Mouse (Mus musculus) urinary bladder, postnatal 25 days (tissue): Measurements from ENCODE around the gene Lmod2.

Experiments
- DNase-seq: peaks from one replicate; pipeline ENCODE4 v3.0.0; 2022; ENCODE audit warnings: low spot score

Gene Lmod2

GRCm38 (mm10) chr6:24642960-24643359 is 45.4 kb downstream of the Lmod2 start:
- DNase-seq = no peak

DNA sequence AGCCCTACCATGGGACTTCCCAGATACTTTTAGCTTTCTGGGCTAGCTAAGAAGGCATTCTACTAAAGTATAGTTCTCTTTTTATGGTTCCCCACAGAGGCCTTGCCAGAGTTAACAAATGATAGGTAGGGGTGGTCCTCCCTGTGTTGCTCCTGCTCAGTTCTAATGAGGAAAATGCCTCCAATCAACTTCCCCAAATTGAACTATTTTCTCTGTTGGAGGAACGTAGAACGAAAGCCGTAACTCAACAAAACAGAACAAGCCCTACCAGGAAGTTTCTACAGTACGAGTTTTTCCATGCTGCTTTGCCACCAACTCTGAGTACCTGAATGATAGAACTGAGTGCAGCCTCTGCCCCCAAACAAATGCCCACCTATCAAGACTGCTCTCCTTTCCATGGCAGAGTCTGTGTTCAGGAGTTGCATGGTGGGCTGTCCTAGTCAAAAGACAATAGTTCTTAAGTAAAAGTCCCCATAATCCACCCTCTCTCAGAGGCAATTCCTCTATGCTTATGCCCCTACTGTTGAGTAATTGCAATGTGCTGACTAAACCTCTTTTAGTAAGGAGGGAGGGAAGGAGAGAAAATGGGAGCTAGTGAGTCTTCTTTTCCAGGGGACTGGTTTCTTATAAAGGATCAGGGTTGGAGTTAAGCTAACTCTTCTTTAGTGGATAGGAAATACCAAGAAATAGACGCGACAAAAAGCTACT is 47.9 kb downstream of the Lmod2 start:
- no peak for DNase-seq

- DNase-seq = no peak
Observed at GRCm38 (mm10) chr6:24647103-24647691, 49.6 kb downstream of the Lmod2 start.

DNA sequence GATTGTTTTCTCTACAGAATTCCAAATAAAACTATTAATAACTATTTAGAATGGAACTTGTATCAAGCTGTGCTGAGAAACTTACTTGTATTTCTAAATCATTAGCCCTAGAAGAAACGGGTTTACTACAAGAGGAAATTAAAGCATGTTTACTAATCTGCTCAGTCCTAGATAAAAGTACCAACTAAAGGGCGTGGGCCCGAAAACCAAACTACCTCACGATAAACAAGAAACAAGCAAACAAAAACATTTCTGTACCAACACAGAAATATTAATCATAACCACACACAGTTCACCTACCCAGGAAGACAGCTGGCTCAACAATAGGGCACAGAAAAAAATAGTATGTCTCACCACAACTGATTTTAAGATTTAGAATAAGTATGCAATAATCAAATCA is 50.8 kb downstream of the Lmod2 start:
- DNase-seq = no peak

DNA sequence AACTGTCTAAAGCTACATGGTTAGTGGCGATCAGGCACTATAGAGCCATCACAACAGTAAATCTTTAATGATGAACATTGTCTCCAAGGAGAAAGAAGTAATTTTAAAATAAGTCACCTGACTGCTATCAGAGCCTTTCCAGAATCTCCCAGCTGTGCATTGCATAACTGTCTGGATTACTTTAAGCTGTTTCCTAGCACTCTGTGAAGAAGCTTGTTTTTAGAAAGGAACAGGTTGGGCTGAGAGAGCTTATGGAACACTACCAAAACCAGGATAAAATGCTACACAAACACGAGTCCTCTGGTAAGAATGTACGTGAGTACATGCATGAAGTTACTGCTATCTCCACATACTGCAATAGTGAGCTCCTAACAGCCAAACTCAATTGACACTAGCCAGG is 53.2 kb downstream of the Lmod2 start:
- DNase-seq = no peak

GRCm38 (mm10) chr6:24651538-24651937 is 54.0 kb downstream of the Lmod2 start:
- no peak for DNase-seq
